Mouse (Mus musculus) lung, embryonic 16.5 days (tissue): Measurements from ENCODE around the gene Add2. TPM values are rescaled to one million over a fixed set of nuclear protein-coding genes. Genes with fewer than 3 reads are reported as not detected.

Experiments
- ATAC-seq: fragments of 200-750 bp; cut with Nextera tagmentation; 2 replicates; pipeline ENCODE4 v1.8.0; 2017; ENCODE audit warnings: low read depth, mild to moderate bottlenecking, moderate library complexity
- H3K27ac ChIP-seq: fragments of 300-500 bp; sonication (generic); 2 replicates; pipeline ENCODE4 v1.5.1; 2014; ENCODE audit warnings: mild to moderate bottlenecking, control low read depth, low read length
- H3K27me3 ChIP-seq: fragments of 300-500 bp; sonication (generic); 2 replicates; pipeline ENCODE4 v1.6.1; 2014; ENCODE audit warnings: low read depth, low read length, mixed read lengths; ENCODE audit not compliant: control insufficient read depth, insufficient read depth
- H3K36me3 ChIP-seq: fragments of 300-500 bp; sonication (generic); 2 replicates; pipeline ENCODE4 v1.6.1; 2014; ENCODE audit warnings: low read length; ENCODE audit not compliant: control insufficient read depth, insufficient read depth
- H3K4me1 ChIP-seq: fragments of 300-500 bp; sonication (generic); replicated peaks from 2 replicates; pipeline ENCODE4 v1.6.1; 2014; ENCODE audit warnings: low read length, mixed read lengths; ENCODE audit not compliant: control insufficient read depth, insufficient read depth
- H3K4me2 ChIP-seq: fragments of 300-500 bp; sonication (generic); 2 replicates; pipeline ENCODE4 v1.6.1; 2014; ENCODE audit warnings: low read depth, low read length, control low read depth
- H3K4me3 ChIP-seq: fragments of 300-500 bp; sonication (generic); 2 replicates; pipeline ENCODE4 v1.5.1; 2014; ENCODE audit warnings: mild to moderate bottlenecking, low read length, control low read depth
- H3K9ac ChIP-seq: fragments of 300-500 bp; sonication (generic); 2 replicates; pipeline ENCODE4 v1.6.1; 2014; ENCODE audit warnings: low read length, control low read depth
- H3K9me3 ChIP-seq: fragments of 300-500 bp; sonication (generic); 2 replicates; pipeline ENCODE4 v1.6.1; 2016; ENCODE audit warnings: low read length; ENCODE audit not compliant: control insufficient read depth
- WGBS: fragments of 180-500 bp; shearing (Covaris S2); extraction: QIAGEN DNeasy Blood & Tissue Kit; methylation state at CpG from one replicate; pipeline ENCODE4 v1.1.7; 2014; 5-methylcytosine and 5-hydroxymethylcytosine counted together
- polyA plus RNA-seq: library from polyadenylated mRNA; unstranded; fragments of >200 nt; fragmentation: Nextera tagmentation; extraction: Ambion mirVana; gene quantifications from 2 replicates; pipeline ENCODE4 v1.2.1, GENCODE M21; 2015

Gene Add2
- polyA plus RNA-seq, 1 experiment from 2014 or later: 3.3 TPM

DNA sequence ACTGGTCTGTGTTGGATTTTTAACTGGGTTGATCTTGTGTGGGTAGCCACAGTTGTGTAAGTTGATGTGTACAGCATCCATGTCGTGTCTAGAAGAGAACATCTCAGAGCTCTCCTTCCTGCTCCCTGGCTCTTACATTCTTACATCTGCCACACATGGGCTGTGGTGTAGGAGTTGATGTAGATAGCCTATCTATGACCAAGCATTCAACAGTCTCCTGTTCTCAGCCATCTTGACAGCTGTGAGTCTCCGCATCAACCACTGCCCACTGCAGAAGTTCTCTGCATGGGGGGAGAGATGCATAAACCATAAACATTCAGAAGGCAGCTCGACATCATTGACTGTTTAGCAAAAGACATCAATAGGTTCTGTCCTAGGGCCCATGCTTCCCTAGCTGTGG lies 41.4 kb downstream of the Add2 start:
- no peaks in the 10 kb centered on the region for H3K4me1 ChIP-seq
- H3K27ac ChIP-seq: no peak overlapping the region
- H3K27me3 ChIP-seq: no peaks in the 10 kb centered on the region
- no peak overlapping the region for H3K9ac ChIP-seq
- H3K36me3 ChIP-seq: no peaks in the 10 kb centered on the region
- no peak overlapping the region for H3K4me2 ChIP-seq
- WGBS: 74% methylated on average over 3 of the region's 3 CpGs
- H3K4me3 ChIP-seq: no peak overlapping the region
- H3K9me3 ChIP-seq: no peaks in the 10 kb centered on the region
- ATAC-seq: no peak

DNA sequence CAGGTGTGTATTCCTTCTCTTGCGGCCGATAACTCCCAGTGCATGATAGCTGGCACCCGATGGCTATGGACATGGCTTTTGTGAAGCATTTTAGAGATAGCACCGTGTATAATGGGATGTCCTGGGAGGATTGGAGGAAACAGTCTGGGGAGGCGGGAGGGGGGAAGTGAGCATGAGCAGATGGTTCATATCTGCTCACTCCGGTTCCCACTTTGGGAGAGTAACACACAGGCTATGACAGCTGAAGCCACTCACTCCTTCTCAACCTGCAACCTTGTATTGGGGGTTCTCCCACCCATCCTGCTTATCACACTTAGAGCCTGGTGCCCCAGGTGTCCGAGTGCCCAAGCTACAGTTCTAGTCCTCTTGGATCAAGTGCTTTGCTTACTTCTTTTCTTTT lies 41.8 kb downstream of the Add2 start:
- no peak for ATAC-seq
- Histone ChIP-seq H3K9me3 (no peaks in the 10 kb centered on the region), H3K36me3 (no peaks in the 10 kb centered on the region), H3K27ac (no peak overlapping the region), H3K4me2 (no peak overlapping the region), H3K9ac (no peak overlapping the region), H3K27me3 (no peaks in the 10 kb centered on the region), H3K4me3 (no peak overlapping the region), H3K4me1 (no peaks in the 10 kb centered on the region)
- WGBS: 66% methylated on average over 7 of the region's 7 CpGs

DNA sequence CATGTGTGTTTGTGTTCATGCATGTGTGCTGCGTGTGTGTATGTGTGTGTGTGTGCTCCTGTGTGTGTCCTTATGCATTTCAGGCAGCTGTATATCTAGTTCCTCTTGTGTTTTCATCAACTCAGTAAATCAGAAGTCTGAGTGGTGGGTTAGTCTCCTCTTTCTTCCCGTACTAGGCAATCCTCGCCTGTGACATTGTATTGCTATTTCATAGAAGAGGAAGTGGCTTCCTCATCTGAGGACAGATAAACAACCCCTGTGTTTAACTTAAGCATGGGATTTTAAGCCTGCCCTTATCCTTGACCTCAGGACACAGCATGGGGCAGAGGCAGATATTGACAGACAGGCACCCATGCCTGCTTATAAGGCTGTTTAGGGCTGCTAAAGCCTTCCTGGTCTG lies 45.4 kb downstream of the Add2 start:
- no peaks in the 10 kb centered on the region for H3K36me3 ChIP-seq
- no peak for ATAC-seq
- H3K27me3 ChIP-seq: no peaks in the 10 kb centered on the region
- H3K4me1 ChIP-seq: no peaks in the 10 kb centered on the region
- H3K4me3 ChIP-seq: no peak overlapping the region
- H3K9ac ChIP-seq: no peak overlapping the region
- no peak overlapping the region for H3K27ac ChIP-seq
- WGBS: 69% methylated on average over 3 of the region's 3 CpGs
- no peak overlapping the region for H3K4me2 ChIP-seq
- no peaks in the 10 kb centered on the region for H3K9me3 ChIP-seq

DNA sequence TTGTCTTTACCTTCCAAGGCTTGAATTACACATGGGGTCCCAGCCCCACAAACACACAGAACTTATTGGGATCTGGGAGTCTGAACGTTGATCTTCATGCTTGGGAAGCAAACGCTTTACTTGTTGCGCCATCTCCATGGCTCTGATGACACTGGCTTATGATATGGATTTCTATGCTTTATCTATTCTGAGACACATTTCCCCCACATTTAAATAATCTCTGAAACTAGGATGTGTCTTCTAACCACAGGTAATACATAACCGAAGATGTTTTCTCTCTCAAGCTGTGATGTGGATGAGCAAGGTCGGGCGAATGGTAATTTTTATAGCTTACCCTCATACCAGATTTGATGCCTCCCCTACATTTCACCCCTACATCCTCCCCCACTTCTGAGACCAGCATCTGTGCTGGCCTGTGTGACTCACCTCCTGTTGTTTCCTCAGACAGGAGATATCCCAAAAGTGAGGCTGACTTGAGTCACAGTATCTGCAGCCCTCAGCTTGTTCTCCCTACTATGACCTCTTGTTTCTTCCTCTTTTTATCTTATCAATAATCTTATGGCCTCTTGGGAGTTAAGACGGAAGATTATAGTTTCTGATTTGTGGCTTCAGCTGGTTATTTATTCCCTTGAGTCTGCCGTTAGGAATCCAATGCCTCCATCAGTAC lies 46.2 kb downstream of the Add2 start:
- no peaks in the 10 kb centered on the region for H3K4me1 ChIP-seq
- H3K4me2 ChIP-seq: no peak overlapping the region
- no peak overlapping the region for H3K4me3 ChIP-seq
- H3K27me3 ChIP-seq: no peaks in the 10 kb centered on the region
- ATAC-seq: no peak
- H3K9me3 ChIP-seq: no peaks in the 10 kb centered on the region
- no peak overlapping the region for H3K9ac ChIP-seq
- H3K27ac ChIP-seq: no peak overlapping the region
- WGBS: 73% methylated on average over 8 of the region's 8 CpGs
- H3K36me3 ChIP-seq: no peaks in the 10 kb centered on the region

DNA sequence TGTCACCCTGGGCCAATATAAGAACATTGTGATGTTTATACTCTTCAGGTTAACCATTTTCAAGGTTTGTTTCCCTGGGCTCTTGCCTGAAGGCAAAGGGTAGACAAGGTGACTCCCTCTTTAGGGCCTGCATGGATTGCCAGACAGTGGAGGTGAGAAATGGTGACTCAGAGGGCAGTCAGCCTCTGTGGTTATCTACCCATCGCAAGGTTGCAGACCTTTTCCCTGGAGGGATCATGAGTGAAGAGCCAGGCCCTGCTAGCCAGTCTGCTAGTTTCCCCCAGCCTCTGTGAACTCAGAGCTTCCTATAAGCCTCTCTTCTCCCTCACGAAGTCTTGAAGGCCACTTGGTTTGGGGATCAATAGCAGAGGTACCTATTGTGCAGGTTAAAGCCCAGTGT lies 48.0 kb downstream of the Add2 start:
- Histone ChIP-seq H3K27ac (no peak overlapping the region), H3K4me3 (no peak overlapping the region), H3K9me3 (no peaks in the 10 kb centered on the region), H3K36me3 (no peaks in the 10 kb centered on the region), H3K27me3 (no peaks in the 10 kb centered on the region), H3K4me1 (no peaks in the 10 kb centered on the region), H3K4me2 (no peak overlapping the region), H3K9ac (no peak overlapping the region)
- 79% methylated on average over 2 of the region's 2 CpGs for WGBS
- no peak for ATAC-seq

DNA sequence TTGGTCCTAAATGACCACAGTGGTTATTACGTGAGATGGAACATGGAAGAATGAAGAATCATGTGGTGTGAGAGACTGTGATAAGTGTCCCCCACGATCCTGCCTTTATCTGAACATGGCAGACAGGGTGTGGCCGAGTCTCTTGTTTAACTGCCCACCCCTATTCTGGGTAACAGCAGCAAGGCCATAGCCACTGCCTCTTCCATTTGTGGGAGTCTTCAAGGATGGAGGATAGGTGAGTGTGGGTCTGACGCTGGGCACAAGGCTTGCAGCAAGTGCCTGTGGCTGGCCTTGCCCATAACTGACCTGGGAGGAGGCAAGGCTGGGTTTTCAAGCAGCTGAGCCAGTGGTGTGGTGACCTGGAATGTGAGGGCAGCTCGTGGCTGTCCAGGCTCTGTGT lies 49.4 kb downstream of the Add2 start:
- no peak for ATAC-seq
- WGBS: 51% methylated on average over 5 of the region's 5 CpGs

DNA sequence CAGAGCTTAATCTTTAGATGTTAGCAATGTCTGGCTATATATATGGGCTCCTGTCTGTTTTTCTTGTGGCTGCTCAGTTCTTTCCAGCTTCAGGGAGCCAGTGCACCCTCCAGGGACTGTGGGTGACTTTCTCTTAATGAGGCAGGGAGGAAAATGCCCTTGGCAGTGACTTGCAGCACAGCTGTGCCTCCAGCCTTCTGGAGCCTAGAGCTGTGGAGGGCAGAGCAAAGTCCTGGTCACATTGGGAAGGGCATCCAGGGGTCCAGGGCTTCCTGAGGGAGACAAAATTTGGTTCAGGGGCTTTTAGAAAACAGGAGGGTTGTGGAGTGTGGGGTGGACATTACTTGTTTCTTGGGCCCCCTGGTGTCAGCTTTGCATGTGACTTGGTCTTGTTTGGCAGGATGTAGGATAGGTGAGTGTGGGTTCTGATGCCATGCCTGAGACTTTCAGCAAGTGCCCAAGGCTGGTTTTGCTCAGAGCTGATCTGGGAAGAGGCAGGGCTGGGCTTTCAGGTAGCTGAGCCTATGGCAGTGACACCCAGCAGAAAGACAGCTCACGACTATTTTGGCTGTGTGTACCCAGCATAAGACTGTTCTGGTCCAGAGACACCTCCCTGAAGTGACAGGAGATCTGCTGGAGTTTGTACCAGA lies 50.0 kb downstream of the Add2 start:
- WGBS: 60% methylated on average over 1 of the region's 1 CpGs
- H3K36me3 ChIP-seq: no peaks in the 10 kb centered on the region
- H3K4me1 ChIP-seq: no peaks in the 10 kb centered on the region
- H3K9me3 ChIP-seq: no peaks in the 10 kb centered on the region
- H3K9ac ChIP-seq: no peak overlapping the region
- no peak overlapping the region for H3K4me3 ChIP-seq
- no peak overlapping the region for H3K27ac ChIP-seq
- no peak for ATAC-seq
- H3K4me2 ChIP-seq: no peak overlapping the region
- no peaks in the 10 kb centered on the region for H3K27me3 ChIP-seq

More for the DNA sequence above, 49.4 kb downstream of the Add2 start:
- Histone ChIP-seq H3K4me3 (no peak overlapping the region), H3K9me3 (no peaks in the 10 kb centered on the region), H3K4me2 (no peak overlapping the region), H3K36me3 (no peaks in the 10 kb centered on the region), H3K27me3 (no peaks in the 10 kb centered on the region), H3K27ac (no peak overlapping the region), H3K4me1 (no peaks in the 10 kb centered on the region), H3K9ac (no peak overlapping the region)

DNA sequence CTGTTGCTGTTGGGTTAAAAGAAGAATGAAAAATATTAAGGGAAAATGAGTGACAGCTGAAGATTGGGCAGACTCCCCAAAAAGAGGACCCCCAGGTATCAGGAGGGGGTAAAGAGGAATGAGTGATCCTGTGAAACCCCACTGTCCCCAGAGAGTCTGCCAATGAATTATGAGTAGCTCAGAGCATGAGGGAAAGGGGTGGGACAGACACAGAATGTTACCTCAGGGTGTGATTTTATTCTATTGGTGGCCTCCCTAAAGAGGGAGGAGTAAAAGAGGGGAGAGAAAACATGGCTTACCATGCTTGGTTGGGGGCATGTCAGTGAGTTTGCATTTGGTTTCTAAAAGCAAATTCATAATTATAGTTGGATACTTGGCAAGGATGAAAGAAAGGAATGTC lies 50.8 kb downstream of the Add2 start:
- no peak overlapping the region for H3K4me2 ChIP-seq
- ATAC-seq: no peak

DNA sequence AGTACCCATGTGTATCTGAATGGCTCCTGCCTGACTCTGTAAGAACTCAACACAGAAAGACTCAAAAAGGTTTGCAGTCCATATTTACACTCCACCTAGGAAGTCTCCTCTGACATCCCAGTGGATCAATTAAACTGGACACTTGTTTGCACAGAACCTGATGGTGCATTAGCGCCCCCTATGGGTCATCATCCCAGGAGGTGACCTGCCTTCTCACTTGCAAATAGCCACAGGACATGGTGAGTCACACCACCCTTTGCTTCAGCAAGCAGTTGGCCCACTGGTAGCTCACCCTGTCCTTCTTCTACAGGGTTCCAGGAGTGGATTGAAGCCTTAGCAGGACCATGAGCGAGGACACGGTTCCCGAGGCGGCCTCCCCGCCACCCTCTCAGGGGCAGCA lies 57.0 kb downstream of the Add2 start:
- H3K36me3 ChIP-seq: no peaks in the 10 kb centered on the region
- WGBS: 62% methylated on average over 6 of the region's 6 CpGs

More for the DNA sequence above, 50.8 kb downstream of the Add2 start:
- H3K4me1 ChIP-seq: no peaks in the 10 kb centered on the region
- H3K27me3 ChIP-seq: no peaks in the 10 kb centered on the region
- no peak overlapping the region for H3K4me3 ChIP-seq
- no peaks in the 10 kb centered on the region for H3K9me3 ChIP-seq
- no peaks in the 10 kb centered on the region for H3K36me3 ChIP-seq
- no peak overlapping the region for H3K9ac ChIP-seq
- no peak overlapping the region for H3K27ac ChIP-seq

More for the DNA sequence above, 57.0 kb downstream of the Add2 start:
- Histone ChIP-seq H3K9me3 (no peaks in the 10 kb centered on the region), H3K9ac (no peak overlapping the region), H3K4me1 (no peaks in the 10 kb centered on the region), H3K27ac (no peak overlapping the region), H3K4me2 (no peak overlapping the region), H3K27me3 (no peaks in the 10 kb centered on the region), H3K4me3 (no peak overlapping the region)
- ATAC-seq: no peak
